Mouse (Mus musculus) cerebellum, adult (tissue): ENCODE data around the gene Orai2.
"Not testable (repeated sequence)": the region's sequence is repeated elsewhere in the genome, so short reads cannot be mapped to it uniquely, and the experiment has no call there.

Experiments
- ATAC-seq: cut with Nextera tagmentation; 2 replicates; pipeline ENCODE4 v1.9.2; 2017; ENCODE audit warnings: mild to moderate bottlenecking, moderate library complexity, mixed read lengths; ENCODE audit not compliant: insufficient number of reproducible peaks, low FRiP score, low TSS enrichment

Gene Orai2

DNA sequence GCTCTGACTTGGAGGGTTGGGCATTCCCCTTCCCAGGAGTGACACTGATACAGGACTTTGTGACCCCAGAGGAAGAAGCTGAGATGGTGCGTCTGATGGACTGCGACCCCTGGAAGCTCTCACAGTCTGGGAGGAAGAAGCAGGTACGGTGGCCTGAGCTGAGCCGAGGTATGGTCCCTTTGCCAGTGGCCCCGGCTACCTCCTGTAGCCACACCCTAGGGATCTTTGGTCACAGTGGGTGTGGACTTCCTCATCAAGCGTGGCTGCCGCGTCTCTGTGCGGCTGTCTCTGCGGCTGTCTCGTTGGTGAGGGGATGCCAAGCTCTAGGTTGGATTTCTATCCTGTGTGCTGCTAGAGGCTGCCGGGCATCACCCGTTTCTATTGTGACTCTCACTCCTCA, 31.1 kb downstream of the Orai2 start:
- no peak for ATAC-seq

DNA sequence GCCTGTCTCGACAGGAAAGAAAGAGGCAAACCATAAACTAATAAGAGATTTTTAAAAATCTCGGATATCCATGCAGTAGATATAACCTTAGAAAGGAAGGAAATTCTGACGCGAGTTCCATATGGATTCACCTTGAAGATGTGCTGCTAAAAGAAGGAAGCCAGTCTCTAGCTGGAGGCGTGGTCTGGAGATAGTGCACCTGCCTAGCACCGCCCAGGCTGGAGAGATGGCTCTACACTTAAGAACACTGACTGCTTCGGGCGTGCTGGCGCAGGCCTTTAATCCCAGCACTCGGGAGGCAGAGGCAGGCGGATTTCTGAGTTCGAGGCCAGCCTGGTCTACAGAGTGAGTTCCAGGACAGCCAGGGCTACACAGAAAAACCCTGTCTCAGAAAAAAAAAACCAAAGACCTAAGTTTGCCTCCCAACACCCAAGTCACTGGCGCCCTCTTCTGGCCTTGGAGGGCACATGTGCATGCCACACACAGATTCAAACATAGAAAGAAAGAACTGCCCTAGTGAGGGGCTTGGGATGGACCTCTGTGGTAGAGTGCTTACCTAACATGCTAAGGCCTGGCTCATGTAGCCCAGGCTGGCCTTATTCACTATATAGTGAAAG, 32.7 kb downstream of the Orai2 start:
- ATAC-seq: no peak

DNA sequence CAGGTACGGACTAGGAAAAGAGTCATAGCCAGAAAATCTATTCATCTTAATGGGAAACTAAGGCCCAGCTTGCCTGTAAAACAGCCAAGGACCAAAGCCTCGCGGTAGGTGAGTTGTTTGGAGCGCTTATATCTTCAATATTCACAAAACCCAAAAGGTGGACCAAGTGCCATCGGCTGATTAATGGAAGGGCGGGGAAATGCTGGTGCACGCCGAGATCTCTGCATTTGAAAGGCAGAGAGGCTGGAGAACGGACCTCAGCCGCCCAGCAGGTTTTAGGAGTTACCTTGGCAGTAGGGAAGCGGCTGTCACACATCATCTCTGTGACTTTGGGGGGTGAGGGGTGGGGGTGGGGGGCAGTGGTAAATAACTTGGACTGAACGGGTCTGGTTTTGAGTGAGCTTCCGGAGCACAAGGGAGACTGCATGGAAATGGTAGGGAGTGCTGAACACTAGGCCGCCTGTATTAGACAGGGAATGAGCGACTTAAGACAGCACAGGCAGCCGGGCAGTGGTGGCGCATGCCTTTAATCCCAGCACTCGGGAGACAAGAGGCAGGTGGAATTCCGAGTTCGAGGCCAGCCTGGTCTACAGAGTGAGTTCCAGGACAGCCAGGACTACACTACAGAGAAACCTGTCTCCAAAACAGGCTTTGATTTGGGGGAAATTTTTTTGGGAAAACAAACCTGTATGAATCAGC, 34.1 kb downstream of the Orai2 start:
- no peak for ATAC-seq

DNA sequence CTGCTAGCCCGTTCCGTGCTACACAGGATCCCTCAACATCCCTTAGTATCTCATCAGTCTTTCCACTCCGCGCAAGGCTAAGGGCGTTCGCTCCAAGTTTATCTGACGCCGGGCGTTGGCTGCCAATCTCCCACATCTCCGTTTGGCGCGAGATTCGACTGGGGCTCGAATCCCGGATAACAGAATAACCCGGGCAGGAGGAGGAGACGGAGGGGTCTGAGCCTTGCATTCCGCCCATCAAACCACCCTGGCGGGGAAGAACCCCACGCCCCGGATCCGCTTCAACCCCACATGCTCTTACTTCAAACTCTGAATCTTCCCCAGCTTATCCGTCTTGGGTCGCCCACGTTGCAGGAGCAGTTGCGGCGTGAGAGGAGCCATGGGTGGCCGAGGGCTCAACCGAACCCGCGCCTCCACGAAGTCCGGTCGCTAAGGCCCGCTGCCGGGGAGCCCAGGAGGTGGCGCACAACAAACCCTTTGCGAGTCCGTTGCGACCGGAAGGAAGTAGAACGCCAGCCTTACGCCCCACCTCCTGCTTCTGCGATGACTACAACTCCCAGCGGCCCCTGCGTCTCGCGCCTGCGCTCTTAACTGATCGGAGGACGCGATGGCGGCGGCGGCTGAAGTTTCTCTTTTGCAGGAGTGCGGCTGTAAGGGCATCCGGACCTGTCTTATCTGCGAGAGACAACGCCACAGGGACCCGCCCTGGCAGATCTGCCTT, 34.8 kb downstream of the Orai2 start, which contains the start of the genes Lrwd1 and Alkbh4:
TSS of gene Lrwd1 (minus strand) at position 504 of the 721 bp plus-strand sequence.
TSS of gene Alkbh4 (plus strand) at position 576 of the 721 bp plus-strand sequence.
- ATAC-seq: peak; percentile 95

DNA sequence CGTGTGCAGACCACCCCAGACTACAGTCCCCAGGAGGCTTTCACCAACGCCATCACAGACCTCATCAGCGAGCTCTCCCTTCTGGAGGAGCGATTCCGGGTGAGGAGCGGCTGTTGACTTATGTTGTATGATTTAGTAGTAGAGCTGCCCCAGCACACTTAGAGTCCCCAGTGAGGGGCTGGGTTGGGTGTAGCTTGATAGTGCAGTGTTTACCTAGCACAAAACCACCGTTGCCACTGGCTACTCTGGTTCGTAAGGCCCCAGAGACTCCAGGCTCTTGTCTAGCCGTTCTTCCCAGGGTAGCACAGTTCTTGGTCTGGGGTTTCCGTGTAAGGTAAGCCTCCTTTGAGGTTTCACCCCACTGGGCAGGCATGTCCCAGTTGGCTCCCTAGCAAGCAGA, 48.3 kb downstream of the Orai2 start:
- no peak for ATAC-seq

DNA sequence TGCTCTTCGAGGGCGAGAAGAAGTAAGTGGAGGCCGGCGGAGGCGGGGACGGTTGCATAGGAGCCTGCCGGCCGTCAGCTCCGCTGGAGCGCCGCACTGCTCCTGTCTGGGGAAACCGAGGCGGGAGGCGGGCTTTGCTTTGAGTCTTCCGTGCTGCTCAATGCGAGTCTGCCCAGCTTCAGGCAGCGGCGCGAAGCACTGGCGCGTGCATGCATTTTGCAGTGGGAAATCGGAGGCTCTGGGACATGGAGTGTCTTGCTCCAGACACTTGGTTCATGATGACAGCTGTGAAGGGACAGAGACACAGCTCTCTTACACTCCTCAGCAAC, 53.8 kb downstream of the Orai2 start:
- no peak; the same call in 1 of the 2 replicates for ATAC-seq

DNA sequence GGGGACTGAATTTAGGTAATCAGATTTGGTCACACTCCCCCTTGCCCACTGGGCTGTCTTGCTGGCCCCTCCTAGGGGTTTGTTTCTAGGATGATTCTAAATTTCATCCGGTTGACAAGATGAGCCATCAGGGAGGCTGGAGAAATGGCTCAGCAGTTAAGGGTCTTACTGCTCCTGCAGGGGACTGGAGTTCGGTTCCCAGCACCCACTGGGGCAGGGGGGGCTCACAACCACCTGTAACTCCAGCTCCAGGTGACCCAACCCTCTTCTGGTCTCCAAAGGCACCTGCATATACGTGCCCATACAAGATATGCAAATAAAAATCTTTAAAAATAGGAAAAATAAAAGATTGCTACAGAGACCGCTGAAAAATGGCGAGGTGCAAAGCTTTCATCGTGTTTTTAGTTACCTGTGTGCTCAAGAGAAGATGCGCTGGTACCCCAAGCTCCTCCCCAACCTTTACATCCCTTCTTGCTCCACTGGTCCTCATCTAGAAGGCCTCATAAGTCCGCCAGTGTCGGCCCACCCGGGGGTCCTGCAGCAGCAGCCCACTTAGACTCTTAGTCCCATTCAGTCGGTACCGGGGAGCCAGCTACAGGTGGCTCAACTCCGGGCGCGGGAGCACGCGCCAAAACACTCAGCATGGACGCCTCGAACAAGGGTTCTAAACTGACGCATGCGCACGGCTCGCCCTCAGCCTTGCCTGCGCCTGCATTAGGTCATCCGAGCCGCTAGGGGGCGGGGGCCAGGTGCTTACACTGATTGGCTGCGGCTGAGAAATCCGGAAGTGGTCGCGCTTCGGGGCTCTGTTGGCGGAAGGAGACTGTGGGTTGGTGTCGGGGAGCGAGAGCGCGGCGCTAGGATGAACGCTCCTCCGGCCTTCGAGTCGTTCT, 54.4 kb downstream of the Orai2 start, which contains the start of gene Polr2j:
TSS of gene Polr2j (plus strand) at position 741 of the 893 bp plus-strand sequence.
- peak; percentile 95 for ATAC-seq

DNA sequence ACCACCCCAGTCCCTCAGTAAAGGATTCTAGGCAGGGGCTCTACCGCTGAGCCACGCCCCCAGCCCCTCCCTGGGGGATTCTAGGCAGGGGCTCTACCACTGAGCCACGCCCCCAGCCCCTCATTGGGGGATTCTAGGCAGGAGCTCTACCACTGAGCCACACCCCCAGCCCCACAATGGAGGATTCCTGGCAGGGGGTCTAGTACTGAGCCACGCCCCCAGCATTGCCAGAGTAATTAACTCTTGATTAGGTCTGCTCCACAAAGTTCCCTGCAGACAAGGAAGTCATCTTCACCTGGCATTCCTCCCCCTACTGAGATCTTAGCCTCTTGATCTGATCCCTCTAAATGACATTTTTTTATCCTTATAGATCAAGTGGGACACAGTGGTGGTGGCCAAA, 57.0 kb downstream of the Orai2 start:
- ATAC-seq: not testable (repeated sequence)

DNA sequence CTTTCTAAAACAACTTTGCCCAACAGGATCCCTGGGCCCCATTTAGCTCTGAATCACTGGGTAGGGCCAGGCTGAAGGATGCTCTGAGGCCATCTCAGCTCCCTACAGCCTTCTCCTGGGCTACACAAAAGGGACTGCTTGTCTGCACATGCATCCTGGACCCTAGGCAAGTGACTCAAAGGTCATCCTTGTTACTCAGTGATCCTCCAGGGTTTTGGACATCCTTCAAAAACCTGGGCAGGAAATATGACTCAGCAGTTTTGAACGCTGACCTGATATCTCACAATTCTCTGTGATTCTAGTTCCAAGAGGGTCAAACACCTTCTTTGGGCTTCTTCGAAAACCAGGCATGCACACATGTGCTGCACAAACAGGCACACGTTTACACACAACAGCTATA, 61.5 kb downstream of the Orai2 start:
- no peak for ATAC-seq

DNA sequence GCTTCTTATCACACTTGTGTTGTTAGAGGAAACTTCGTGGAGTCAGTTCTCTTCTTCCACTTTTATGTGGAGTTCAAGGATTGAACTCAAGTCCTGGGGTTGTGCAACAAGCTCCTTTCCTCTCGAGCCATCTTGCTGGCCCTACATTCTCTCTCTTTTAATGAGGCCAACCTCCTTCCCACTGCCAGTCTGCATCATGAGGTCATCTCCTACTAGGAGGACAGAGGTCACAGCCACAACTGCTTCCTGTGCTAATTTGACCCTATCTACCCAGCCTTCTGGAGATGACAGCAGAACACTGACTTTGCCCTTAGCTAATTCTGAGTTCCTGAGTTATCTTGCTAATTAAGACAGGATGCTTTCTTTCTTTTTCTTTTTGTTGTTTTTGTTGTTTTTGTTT, 62.0 kb downstream of the Orai2 start:
- no peak for ATAC-seq

DNA sequence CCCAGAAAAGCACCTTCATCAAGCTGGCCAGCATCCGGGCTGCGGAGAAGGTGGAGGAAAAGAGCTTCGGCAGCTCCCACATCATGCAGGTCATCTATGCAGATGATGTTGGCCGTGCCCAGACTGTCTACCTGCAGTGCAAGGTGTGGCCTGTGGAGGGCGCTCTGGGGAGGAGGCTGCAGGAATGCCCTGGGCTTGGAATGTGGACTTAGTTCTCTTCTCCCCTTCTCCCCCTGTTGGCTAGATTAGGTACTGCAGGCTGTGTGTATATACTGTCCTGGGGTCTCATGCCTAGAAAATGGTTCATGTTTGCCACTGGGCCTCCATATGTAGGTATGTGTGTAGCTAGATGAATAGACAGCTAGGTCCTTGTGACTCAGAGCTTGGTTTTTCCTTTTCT, 66.0 kb downstream of the Orai2 start:
- no peak for ATAC-seq

DNA sequence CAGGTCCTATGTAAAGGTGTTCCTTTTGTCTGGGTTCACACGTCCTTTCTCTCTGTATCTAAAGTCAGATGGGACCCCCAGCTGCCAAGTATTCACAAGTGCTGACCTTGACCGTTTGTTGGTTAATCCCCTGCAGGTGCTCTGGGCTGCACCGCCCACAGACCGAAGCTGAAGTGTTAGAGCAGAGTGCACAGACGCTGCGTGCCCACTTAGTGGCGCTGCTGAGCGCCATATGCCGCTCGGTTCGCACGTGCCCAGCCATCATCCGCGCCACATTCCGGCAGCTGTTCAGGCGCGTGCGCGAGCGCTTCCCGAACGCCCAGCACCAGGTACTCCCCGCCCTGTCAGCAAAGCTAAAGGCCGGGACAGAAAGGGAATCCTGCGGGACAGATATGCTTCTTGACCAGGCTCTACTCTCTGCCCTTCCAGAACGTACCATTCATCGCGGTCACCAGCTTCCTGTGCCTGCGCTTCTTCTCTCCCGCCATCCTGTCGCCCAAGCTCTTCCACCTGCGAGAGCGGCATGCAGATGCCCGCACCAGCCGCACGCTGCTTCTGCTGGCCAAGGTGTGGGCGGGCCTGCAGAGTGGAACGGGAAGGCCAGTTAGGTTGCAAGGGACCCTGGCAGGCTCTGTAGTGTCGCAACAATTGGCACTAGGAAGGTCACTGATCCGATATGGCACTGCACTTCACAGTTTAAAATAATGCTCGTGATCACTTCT, 68.3 kb downstream of the Orai2 start:
- peak; percentile 71; the same call in 1 of the 2 replicates for ATAC-seq

DNA sequence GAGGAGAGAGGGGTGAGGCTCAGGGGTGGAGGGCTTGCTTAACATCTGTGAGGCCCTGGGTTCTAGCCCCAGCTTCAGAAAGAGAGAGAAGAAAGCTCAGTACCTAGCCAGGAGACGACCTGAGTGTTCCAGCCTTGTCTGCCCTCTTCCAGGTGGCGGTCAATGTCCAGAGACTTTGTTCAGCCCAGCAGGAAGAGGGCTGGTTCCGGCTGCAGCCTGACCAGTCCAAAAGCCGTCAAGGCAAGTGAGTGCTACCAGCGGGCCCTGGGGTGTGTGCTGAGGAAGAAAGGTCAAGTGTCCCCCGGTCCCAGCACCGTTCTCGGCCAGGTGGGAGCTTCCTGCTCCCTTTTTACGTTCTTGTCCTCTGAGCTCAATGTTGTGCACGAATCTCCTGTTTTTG, 72.0 kb downstream of the Orai2 start:
- no peak for ATAC-seq
